Mouse (Mus musculus) lung, postnatal 4 days (tissue): ENCODE data around the gene Ephb3.
"Not testable (repeated sequence)": the region's sequence is repeated elsewhere in the genome, so short reads cannot be mapped to it uniquely, and the experiment has no call there.

Source experiments
- DNase-seq, 2 experiments: peaks; one replicate each; pipeline ENCODE4 v3.0.0; 2021

Ephb3 gene

GRCm38 (mm10) chr16:21204367-21205092 is at the start of gene Ephb3:
Gene Ephb3, plus strand, starts transcription at chr16:21204755.
- DNase-seq = peak; percentile 98 to 100

- DNase-seq = not testable (repeated sequence)
Observed at GRCm38 (mm10) chr16:21156261-21156660, 48.3 kb upstream of the Ephb3 start.

DNA sequence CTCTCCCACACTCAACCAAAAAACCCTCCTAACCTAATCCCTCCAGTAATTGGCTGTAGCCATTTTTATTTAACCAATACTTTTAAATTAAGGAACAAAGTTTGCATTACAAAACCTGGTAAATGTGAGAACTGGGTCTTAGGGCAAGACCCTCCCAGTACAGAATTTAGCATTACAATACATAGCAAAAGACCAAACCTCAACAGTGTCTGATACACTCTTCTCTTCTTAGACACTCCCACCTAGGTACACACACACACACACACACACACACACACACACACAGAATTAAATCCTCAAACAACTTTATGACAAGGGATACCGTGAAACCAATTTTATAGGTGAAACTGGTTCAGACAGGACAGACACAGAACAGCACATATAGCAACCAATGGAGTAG is 45.3 kb upstream of the Ephb3 start:
- not testable (repeated sequence) for DNase-seq

DNA sequence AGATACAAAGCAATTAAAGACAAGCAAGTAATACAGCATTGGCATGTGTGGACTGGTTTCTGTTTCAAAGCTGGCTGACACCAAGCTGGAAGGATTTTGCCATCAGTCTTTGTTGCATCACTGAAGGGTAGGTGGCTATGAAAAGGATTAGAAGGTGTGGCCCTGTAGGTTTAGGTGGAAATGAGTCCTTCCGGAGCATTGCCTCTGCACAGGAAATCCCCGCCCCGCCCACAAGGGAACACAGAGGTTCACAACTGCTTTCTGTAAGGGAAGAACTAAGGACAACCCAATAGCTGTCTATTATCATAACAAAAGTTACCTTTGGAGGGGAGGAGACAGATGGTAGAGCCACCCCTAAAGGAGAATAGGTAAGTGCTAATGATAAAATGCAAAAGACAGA is 41.1 kb upstream of the Ephb3 start:
- not testable (repeated sequence) for DNase-seq

DNA sequence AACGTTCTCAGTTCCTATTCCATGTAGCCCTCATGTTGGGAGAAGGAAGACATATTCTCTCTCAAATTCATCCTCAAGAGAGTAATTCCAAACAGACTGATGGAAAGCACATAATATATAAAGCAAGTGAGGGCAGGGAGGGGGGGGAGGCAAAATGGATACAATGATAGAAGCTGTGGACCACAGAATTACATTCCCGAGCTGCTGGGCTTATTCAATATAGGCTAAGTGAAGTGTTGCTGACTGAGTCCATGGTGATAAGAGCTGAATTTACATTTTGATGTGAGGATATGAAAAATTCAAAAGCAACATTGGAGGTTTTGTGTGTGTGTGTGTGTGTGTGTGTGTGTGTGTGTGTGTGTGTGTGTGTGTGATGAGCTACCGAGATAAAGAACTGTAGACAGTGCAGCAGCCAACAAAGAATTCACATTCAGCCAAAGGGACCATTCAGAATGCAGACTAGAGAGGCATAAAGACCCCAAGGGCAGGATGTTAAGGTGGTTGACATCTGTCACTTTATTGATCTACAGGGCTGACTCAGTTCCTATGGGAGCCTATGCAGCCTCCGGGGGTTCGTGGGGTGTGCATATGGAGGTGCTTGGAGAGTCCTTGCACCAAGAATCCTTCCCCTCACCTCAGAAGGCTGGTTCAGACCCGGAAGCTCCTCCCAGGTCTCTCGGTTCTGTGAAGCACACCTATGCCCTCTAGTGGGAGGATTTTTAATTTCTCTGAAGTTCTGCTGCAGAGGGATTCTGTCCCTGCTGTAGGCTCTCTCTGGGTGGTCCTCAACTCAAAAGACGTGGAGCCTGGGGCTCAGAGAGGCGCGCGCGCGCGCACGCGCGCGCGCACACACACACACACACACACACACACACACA is 39.0 kb upstream of the Ephb3 start:
- DNase-seq = not testable (repeated sequence)

GRCm38 (mm10) chr16:21168730-21169129 is 35.8 kb upstream of the Ephb3 start:
- DNase-seq = no peak

DNA sequence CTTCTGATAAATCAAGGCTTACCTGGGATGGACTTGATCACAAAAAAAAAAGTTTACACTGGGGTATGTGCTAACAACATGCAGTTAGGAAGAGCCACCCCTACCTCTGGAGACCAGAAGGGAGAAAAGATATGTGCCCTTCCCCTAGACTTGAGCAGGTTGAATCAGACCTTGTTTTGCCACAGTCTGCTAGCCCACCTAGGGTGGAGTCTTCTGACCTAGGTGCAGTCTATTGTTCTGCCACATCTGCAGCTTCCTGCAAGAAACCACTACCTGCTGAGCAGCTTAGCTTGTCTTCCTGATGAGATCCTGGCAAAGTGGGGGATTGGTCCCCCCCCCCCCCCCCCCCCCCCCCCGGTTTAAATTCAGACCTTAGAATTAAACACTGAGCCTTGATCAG is 29.3 kb upstream of the Ephb3 start:
- no peak for DNase-seq

GRCm38 (mm10) chr16:21182108-21182507 is 22.4 kb upstream of the Ephb3 start:
- no peak for DNase-seq

DNA sequence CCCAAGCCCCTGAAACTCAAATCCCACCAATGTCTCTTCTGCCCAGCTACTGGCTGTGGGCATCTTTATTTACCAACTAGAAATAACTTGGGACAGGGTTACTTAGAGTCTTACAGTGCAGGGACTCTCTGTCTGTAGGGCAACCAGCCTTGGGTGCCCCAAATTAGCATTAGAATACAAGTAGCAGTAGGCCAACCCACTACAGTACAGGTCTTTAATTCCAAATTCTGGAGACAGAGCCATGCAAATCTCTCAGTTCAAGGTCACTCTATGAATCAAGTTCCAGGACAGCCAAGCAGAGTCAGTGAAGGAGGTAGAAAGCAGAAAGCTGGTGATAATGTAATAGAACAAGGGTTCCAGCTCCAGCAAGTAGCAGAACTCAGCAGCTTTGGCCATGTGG is 19.9 kb upstream of the Ephb3 start:
- DNase-seq = no peak

GRCm38 (mm10) chr16:21187568-21187967 is 17.0 kb upstream of the Ephb3 start:
- no peak for DNase-seq

DNA sequence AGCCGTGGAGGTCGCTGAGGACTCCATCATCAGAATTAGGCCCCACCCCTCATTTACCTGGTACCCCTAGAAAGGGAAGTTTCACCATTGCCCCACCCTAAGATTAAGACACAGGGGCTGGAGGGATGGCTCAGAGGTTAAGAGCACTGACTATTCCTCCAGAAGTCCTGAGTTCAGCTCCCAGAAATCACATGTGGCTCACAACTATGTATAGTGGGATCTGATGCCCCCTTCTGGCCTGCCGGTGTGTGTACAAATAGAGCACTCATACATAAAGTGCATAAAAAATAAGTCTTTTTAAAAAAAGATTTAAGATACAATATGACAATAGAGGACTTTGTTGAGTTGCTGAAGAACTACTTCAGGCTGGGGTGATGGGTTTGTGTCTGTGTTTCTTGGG is 16.2 kb upstream of the Ephb3 start:
- DNase-seq = no peak

- DNase-seq = no peak
Observed at GRCm38 (mm10) chr16:21191569-21191968, 13.0 kb upstream of the Ephb3 start.

DNA sequence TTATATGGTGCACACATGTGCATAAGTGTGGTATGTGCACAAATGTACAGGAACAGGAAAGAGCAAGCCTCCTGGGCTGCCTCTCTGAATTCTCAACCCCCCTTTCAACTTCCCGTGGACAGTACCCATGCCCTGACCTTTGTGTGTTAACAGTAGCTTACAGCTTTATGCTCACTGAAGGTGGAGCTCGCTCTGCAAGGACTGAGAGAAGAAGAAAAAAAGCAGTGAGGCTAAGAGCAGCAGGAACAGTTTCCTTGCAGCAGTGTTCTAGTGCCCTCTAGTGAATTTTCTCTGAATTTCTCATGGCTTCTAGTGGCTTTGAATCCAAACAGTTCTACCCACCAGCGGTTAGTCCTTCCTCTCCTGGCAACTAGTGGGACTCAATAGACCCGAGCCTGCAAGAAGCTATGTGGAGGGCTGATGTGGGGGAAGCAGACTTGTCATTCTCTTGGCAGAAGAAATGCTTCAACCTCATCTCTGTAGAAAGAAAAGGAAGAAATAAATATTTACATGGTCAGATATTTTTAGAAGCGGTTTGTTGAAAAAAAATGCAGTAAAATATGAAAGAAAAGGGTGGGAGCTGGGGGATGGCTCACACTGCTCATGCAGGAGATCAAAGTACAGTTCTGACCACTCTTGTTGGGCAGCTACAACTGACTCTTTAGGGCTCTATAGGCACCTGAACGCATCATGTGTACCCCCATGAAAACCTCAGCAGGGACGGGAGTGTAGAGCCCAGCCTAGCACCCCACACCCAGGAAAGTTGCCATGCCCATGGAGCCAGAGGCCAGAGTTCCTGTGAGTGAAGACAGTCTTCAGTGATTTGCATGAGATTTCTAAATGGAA is 11.8 kb upstream of the Ephb3 start:
- peak; percentile 56 to 66 for DNase-seq

GRCm38 (mm10) chr16:21194182-21194581 is 10.4 kb upstream of the Ephb3 start:
- DNase-seq = no peak

DNA sequence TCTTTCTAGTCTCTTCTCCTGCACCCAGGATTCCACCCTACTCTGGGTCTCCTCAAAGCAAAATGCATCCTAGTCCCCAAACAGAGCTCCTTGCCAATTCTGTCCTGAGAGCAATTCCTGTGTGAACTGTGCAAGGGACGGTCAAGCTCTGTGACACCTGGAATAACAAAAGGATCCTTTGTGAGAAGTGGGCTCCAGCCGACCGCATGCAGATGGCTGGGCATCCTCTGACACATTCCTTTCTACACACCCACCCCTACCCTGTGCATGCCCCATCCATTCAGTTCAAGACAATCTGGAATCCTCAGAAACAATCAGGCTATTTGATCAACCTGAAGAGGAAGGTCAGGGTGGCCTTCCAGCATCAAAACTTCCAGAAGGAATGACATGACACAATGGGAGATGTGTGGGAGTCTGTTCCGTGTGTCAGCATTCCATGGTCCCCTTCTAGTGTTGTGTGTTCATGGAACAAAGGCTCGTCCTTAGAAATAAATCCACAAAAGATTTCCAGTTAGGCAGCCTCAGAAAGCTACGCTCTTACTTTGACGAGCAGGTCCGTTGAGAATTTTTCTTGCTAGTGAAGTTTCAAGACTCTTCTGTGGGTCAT is 9.2 kb upstream of the Ephb3 start:
- DNase-seq = no peak

- no peak for DNase-seq
Observed at GRCm38 (mm10) chr16:21196576-21196975, 8.0 kb upstream of the Ephb3 start.

- no peak for DNase-seq
Observed at GRCm38 (mm10) chr16:21197542-21197941, 7.0 kb upstream of the Ephb3 start.

DNA sequence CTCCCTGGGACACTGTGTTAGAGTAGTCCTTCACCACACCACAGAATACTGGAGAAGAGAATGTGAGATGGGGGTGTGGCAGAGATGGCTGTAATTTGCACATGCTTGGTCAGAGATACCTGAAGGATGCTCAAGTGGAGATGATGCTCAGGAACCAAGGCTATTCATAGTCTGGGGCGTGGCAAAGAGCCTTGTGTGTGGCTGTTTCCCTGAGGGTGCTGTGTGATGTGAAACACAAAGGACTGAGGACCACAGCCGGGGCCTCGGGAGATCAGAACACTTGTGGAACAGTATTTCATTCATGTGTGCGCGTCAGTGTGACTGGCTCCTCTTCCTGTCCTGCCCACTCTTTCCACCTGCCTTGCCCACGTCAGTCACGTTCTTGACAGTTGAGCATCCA is 6.5 kb upstream of the Ephb3 start:
- no peak for DNase-seq

GRCm38 (mm10) chr16:21198529-21198928 is 6.0 kb upstream of the Ephb3 start:
- peak in 1 of 2 experiments; percentile 47 for DNase-seq

DNA sequence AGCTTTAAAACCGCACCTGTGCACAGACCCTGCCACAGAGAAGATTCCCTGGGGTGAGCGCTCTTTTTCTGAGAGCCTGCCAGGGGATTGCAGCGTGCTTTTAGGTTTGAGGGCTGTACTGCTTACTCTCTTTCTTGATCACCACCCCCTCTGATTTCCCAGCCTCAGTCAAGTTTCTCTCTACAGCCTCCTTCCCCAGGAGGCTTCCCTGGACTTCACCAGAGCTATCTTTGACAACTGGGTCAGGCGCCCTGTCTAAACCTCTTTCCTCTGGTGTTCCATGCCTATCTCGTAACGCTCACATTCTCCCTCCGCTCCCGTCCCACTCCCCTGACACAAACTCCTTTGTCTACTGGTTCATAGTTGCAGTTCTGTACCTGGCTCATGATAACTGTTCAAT is 5.1 kb upstream of the Ephb3 start:
- DNase-seq = no peak

DNA sequence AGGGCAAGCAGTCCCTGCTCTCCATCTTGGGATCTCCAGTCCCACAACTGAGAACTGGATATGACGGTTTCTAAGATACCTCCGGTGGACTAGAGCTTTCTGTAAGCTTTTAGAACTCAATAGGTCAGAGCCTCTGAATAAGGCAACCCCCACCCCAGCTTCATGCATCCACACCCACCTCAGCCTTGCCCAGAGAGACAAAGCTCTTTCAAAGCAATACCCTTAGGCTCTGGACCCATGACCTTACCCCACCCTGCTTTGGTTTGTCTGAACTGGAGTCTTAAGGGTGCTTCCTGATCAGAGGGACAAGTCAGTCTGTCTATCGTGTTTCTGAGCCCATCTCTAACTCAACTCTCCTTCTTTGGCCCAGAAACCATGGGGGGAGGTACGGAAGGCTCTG is 1.8 kb upstream of the Ephb3 start:
- DNase-seq = no peak

GRCm38 (mm10) chr16:21205093-21205886 is 735 bp downstream of the Ephb3 start:
- DNase-seq = peak in 1 of 2 experiments; percentile 30
